Mouse (Mus musculus) embryonic facial prominence, embryonic 11.5 days (tissue): ENCODE measurements around the gene Slc24a3. TPM values are rescaled to one million over a fixed set of nuclear protein-coding genes. Genes with fewer than 3 reads are reported as not detected.

Experiments used
- ATAC-seq: fragments of 200-750 bp; cut with Nextera tagmentation; replicated peaks from 2 replicates; pipeline ENCODE4 v1.8.0; 2017; ENCODE audit warnings: low read depth; ENCODE audit not compliant: insufficient number of reproducible peaks, low FRiP score, low TSS enrichment
- DNase-seq: peaks from one replicate; pipeline ENCODE4 v3.0.0-alpha.2; 2015; ENCODE audit warnings: low spot score
- H3K27ac ChIP-seq: fragments of 300-500 bp; sonication (generic); replicated peaks from 2 replicates; pipeline ENCODE4 v1.5.1; 2014; ENCODE audit warnings: mild to moderate bottlenecking, low read depth, low read length, control low read depth
- H3K27me3 ChIP-seq: fragments of 300-500 bp; sonication (generic); 2 replicates; pipeline ENCODE4 v1.6.1; 2014; ENCODE audit warnings: mild to moderate bottlenecking, low read length, moderate library complexity, mixed read lengths; ENCODE audit not compliant: control insufficient read depth, insufficient read depth
- H3K36me3 ChIP-seq: fragments of 300-500 bp; sonication (generic); replicated peaks from 2 replicates; pipeline ENCODE4 v1.6.1; 2014; ENCODE audit warnings: low read depth, mild to moderate bottlenecking, low read length, moderate library complexity, mixed read lengths; ENCODE audit not compliant: control insufficient read depth, insufficient read depth
- H3K4me1 ChIP-seq: fragments of 300-500 bp; sonication (generic); 2 replicates; pipeline ENCODE4 v1.6.1; 2014; ENCODE audit warnings: low read length, mixed read lengths; ENCODE audit not compliant: control insufficient read depth, insufficient read depth
- H3K4me2 ChIP-seq: fragments of 300-500 bp; sonication (generic); 2 replicates; pipeline ENCODE4 v1.6.1; 2014; ENCODE audit warnings: low read depth, mild to moderate bottlenecking, control low read depth, low read length, moderate library complexity
- H3K4me3 ChIP-seq: fragments of 300-500 bp; sonication (generic); 2 replicates; pipeline ENCODE4 v1.5.1; 2014; ENCODE audit warnings: low read depth, low read length, control low read depth
- H3K9ac ChIP-seq: fragments of 300-500 bp; sonication (generic); replicated peaks from 2 replicates; pipeline ENCODE4 v1.6.1; 2014; ENCODE audit warnings: mild to moderate bottlenecking, control low read depth, low read length
- H3K9me3 ChIP-seq: fragments of 300-500 bp; sonication (generic); replicated peaks from 2 replicates; pipeline ENCODE4 v1.6.1; 2016; ENCODE audit warnings: mild to moderate bottlenecking, low read length, inconsistent platforms, mixed read lengths; ENCODE audit not compliant: control insufficient read depth
- WGBS: fragments of 180-500 bp; shearing (Covaris S2); extraction: QIAGEN DNeasy Blood & Tissue Kit; methylation state at CpG from one replicate; pipeline ENCODE4 v1.1.7; 2014; 5-methylcytosine and 5-hydroxymethylcytosine counted together
- polyA plus RNA-seq: library from polyadenylated mRNA; unstranded; fragments of >200 nt; fragmentation: Nextera tagmentation; extraction: Ambion mirVana; gene quantifications from 2 replicates; pipeline ENCODE4 v1.2.1, GENCODE M21; 2014

Slc24a3 gene
- polyA plus RNA-seq, 1 experiment from 2014 or later: 0.67 TPM

DNA sequence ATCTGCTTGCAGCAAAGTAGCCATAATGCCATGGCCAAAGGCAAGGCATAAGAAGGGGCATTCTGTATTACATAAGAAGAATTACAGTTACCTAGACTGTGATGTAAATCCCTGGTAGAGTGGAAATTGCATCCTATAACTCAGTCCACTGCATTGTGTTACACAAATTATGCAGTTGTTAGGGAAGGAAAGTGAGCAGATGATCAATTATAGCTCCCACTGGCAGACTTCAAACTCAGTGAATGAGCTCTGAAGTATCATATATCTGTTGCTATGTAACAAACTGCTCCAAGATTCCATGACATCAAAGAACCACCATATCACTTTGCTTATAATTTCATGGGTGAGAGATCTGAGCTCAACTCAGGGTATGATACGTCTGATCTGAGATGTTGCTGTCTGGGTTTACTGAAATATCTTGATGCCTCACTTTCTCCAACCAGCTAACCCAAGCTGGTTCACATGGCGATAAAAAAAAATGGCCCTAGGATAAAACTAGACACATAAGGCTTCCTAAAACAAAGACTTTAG, 387.2 kb downstream of the Slc24a3 start:
- no peaks in the 10 kb centered on the region for H3K27me3 ChIP-seq
- no peak overlapping the region for H3K4me2 ChIP-seq
- no peak overlapping the region for H3K4me3 ChIP-seq
- no peak for ATAC-seq
- WGBS: 73% methylated on average over 2 of the region's 2 CpGs
- H3K36me3 ChIP-seq: no peaks in the 10 kb centered on the region
- H3K27ac ChIP-seq: no peak overlapping the region
- H3K9ac ChIP-seq: no peak overlapping the region
- DNase-seq: no peak
- no peaks in the 10 kb centered on the region for H3K4me1 ChIP-seq
- no peaks in the 10 kb centered on the region for H3K9me3 ChIP-seq

DNA sequence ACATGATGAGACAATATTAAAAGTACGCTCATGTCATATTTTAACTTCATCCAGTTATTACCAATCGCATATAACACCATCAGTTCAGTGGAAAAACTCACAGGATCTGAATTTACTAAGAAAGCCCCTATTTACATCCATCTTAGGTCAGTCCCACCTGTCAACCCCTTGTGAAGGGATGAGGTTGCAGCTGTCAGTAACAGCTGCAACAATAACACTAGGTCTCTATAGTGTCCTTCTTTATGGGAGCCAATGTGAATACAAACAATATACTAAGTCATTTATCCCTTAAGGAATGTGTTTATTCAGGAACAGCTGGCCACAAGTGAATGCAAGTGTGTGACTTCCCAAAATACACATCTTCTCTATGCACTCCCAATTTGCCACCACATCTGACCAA, 388.2 kb downstream of the Slc24a3 start:
- ATAC-seq (no peak), DNase-seq (no peak)
- H3K9ac ChIP-seq: no peak overlapping the region
- no peak overlapping the region for H3K27ac ChIP-seq
- H3K4me2 ChIP-seq: no peak overlapping the region
- 86% methylated on average over 2 of the region's 2 CpGs for WGBS
- H3K4me1 ChIP-seq: no peaks in the 10 kb centered on the region
- H3K36me3 ChIP-seq: no peaks in the 10 kb centered on the region
- no peak overlapping the region for H3K4me3 ChIP-seq
- no peaks in the 10 kb centered on the region for H3K27me3 ChIP-seq
- no peaks in the 10 kb centered on the region for H3K9me3 ChIP-seq

DNA sequence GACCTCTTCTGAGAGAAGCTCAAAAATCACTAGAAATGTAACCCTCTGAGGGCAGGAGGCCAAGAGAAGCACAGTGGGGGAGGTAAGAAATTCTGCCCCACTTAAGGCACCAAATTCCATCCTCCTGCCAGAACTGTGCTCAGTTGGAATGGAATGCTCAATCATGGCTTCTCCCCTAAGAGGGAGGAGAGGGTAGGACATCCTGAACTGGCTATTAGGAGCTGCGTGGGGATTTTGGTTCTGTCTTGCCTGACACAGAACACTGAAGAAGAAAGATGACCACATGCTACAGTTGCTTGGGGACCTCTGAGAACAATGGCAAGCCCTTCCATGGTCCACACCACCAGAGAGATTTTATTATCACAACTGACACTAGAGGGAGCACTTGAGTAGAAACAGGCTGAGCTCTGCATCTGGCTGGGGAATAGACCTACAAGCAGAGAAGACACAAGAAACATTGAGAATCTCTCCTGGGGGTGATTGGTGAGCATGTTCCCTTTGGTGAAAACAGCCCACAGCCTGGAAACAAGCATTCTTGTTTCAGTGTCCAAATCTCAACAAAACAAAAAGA, 389.9 kb downstream of the Slc24a3 start:
- Histone ChIP-seq H3K4me3 (no peak overlapping the region), H3K27ac (no peak overlapping the region), H3K4me2 (no peak overlapping the region), H3K9ac (no peak overlapping the region), H3K27me3 (no peaks in the 10 kb centered on the region), H3K4me1 (no peaks in the 10 kb centered on the region), H3K9me3 (no peaks in the 10 kb centered on the region), H3K36me3 (no peaks in the 10 kb centered on the region)
- no peak for ATAC-seq
- DNase-seq: peak; percentile 73
- 38% methylated on average over 1 of the region's 1 CpGs for WGBS

DNA sequence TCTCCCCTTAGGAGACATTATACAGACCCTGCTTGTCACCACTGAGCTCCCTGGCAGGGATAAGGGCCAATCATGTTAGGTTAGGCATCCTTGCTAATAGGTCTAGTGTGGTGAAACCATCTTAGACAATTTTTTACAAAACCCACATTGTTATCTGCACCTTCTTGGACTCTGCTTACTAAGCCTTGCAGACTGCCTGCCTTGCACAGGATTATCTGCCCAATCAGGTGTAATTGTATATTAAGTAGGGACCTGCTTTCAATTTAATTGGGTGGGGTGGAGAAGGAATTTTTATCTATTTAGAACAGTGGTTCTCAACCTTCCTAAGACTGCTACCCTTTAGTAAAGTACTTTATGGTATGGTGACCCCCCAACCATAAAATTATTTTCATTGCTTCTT, 394.9 kb downstream of the Slc24a3 start:
- Histone ChIP-seq H3K9ac (no peak overlapping the region), H3K27ac (no peak overlapping the region), H3K4me3 (no peak overlapping the region), H3K9me3 (no peaks in the 10 kb centered on the region), H3K4me1 (no peaks in the 10 kb centered on the region), H3K4me2 (no peak overlapping the region), H3K27me3 (no peaks in the 10 kb centered on the region), H3K36me3 (no peaks in the 10 kb centered on the region)
- no peak for DNase-seq
- no peak for ATAC-seq

DNA sequence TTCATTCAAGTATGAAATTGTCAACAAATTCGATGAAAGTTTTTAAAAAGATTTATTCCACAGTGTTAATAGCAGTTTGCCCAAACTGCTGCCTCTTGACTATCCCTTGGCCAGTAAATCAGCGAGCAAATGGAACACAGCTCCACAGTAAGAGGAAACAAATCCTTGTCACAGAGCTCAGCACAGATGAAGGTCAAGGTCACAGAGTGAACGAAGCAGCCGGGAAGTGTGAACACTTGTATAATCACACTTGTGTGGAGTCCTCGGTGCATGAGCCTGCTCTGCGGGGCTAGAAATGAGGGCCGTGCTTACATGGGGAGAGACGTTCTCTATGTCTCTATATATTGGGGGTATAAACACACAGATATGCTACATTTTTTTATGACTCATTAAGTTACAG, 397.0 kb downstream of the Slc24a3 start:
- H3K4me1 ChIP-seq: no peaks in the 10 kb centered on the region
- WGBS: 75% methylated on average over 8 of the region's 8 CpGs

DNA sequence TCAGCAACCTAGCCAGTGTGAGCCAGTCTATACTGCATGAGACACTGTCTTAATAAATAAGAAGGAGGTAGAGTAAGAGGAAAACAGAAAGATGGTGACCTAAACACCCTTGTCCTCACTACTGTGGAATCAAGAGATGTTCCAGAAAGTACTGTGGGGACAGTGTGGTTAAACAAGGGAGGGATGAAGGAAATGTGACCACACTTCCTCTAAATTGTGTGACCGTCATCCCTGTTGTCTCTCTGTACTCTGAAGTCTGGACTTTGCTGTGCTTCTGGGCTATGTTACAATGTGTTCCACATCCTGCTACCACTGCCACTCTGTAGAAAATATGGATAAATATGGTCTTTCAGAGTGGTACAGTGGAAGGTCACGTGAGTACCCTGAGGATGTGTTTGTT, 399.4 kb downstream of the Slc24a3 start:
- no peak overlapping the region for H3K27ac ChIP-seq
- H3K4me2 ChIP-seq: no peak overlapping the region
- no peak overlapping the region for H3K9ac ChIP-seq
- no peaks in the 10 kb centered on the region for H3K36me3 ChIP-seq
- no peaks in the 10 kb centered on the region for H3K9me3 ChIP-seq
- H3K4me3 ChIP-seq: no peak overlapping the region
- H3K27me3 ChIP-seq: no peaks in the 10 kb centered on the region
- H3K4me1 ChIP-seq: no peaks in the 10 kb centered on the region
- DNase-seq: no peak
- 77% methylated on average over 2 of the region's 2 CpGs for WGBS
- ATAC-seq: no peak

More for the DNA sequence above, 397.0 kb downstream of the Slc24a3 start:
- no peaks in the 10 kb centered on the region for H3K9me3 ChIP-seq
- no peak overlapping the region for H3K27ac ChIP-seq
- H3K36me3 ChIP-seq: no peaks in the 10 kb centered on the region
- ATAC-seq: no peak
- H3K27me3 ChIP-seq: no peaks in the 10 kb centered on the region
- no peak for DNase-seq
- no peak overlapping the region for H3K4me2 ChIP-seq
- H3K4me3 ChIP-seq: no peak overlapping the region
- H3K9ac ChIP-seq: no peak overlapping the region

DNA sequence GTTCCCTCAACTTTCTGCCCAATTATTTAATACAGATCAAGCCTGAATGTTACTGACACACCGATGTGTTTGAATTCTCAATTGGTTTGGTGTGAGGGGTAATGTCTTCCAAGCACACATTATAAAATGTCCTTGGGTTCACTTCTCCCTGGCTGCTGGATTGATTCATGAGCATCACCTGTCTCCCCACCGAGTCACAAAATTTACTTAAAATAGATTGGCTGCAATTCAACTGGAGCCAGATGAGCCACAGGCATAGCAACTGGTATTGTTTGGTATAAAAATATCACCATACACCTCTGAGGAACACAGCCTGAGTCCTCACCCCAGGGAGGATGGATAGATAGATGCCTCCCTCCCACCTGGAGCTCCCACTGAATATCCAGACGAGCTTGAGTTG, 404.4 kb downstream of the Slc24a3 start:
- H3K4me3 ChIP-seq: no peak overlapping the region
- DNase-seq (no peak), ATAC-seq (no peak)
- WGBS: 84% methylated on average over 3 of the region's 3 CpGs
- no peaks in the 10 kb centered on the region for H3K36me3 ChIP-seq
- H3K4me1 ChIP-seq: no peaks in the 10 kb centered on the region
- H3K27me3 ChIP-seq: no peaks in the 10 kb centered on the region
- no peak overlapping the region for H3K9ac ChIP-seq
- H3K9me3 ChIP-seq: no peaks in the 10 kb centered on the region
- no peak overlapping the region for H3K4me2 ChIP-seq
- H3K27ac ChIP-seq: no peak overlapping the region

DNA sequence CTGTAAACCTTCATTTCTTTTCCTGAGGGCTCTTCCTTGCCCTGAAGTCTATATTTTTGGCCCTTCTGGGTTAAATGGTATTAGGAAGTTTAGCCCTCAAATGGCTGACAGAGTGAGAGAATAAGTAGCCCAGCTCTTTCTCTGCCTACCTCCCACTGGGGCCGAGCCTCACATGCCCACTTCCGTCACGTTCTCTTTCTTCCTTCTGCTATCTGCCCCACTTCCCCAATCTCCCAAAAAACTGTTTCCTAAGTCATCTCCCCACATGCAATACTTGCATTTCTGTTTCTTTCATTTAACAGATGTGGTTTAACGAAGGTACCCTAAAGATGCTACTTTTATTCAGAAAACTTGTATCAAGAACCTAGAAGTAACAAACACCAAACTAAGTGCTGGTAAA, 406.6 kb downstream of the Slc24a3 start:
- Histone ChIP-seq H3K9me3 (no peaks in the 10 kb centered on the region), H3K4me2 (no peak overlapping the region), H3K36me3 (no peaks in the 10 kb centered on the region), H3K4me3 (no peak overlapping the region), H3K27ac (no peak overlapping the region), H3K9ac (no peak overlapping the region), H3K27me3 (no peaks in the 10 kb centered on the region), H3K4me1 (no peaks in the 10 kb centered on the region)
- DNase-seq (no peak), ATAC-seq (no peak)
- WGBS: 92% methylated on average over 4 of the region's 4 CpGs
